Mouse (Mus musculus) forebrain, embryonic 16.5 days (tissue): Measurements from ENCODE around the gene Rufy3. TPM values are rescaled to one million over a fixed set of nuclear protein-coding genes. Genes with fewer than 3 reads are reported as not detected.

Experiments
- ATAC-seq: fragments of 200-750 bp; cut with Nextera tagmentation; 2 replicates; pipeline ENCODE4 v1.8.0; 2017; ENCODE audit warnings: mild to moderate bottlenecking, moderate library complexity
- H3K27ac ChIP-seq: fragments of 300-500 bp; sonication (generic); 2 replicates; pipeline ENCODE4 v1.5.1; 2014; ENCODE audit warnings: low read length, control low read depth
- H3K27me3 ChIP-seq: fragments of 300-500 bp; sonication (generic); replicated peaks from 2 replicates; pipeline ENCODE4 v1.6.1; 2014; ENCODE audit warnings: low read length; ENCODE audit not compliant: control insufficient read depth, insufficient read depth
- H3K36me3 ChIP-seq: fragments of 300-500 bp; sonication (generic); 2 replicates; pipeline ENCODE4 v1.6.1; 2014; ENCODE audit not compliant: control insufficient read depth, insufficient read depth
- H3K4me1 ChIP-seq: fragments of 300-500 bp; sonication (generic); replicated peaks from 2 replicates; pipeline ENCODE4 v1.6.1; 2014; ENCODE audit warnings: low read length; ENCODE audit not compliant: control insufficient read depth, insufficient read depth
- H3K4me2 ChIP-seq: fragments of 300-500 bp; sonication (generic); 2 replicates; pipeline ENCODE4 v1.6.1; 2014; ENCODE audit warnings: mild to moderate bottlenecking, low read length, control low read depth
- H3K4me3 ChIP-seq: fragments of 300-500 bp; sonication (generic); replicated peaks from 2 replicates; pipeline ENCODE4 v1.5.1; 2014; ENCODE audit warnings: mild to moderate bottlenecking, low read length, control low read depth
- H3K9ac ChIP-seq: fragments of 300-500 bp; sonication (generic); replicated peaks from 2 replicates; pipeline ENCODE4 v1.6.1; 2014; ENCODE audit warnings: low read depth, low read length, control low read depth
- H3K9me3 ChIP-seq: fragments of 300-500 bp; sonication (generic); 2 replicates; pipeline ENCODE4 v1.6.1; 2016; ENCODE audit warnings: low read length; ENCODE audit not compliant: control insufficient read depth
- WGBS: fragments of 180-500 bp; shearing (Covaris S2); extraction: QIAGEN DNeasy Blood & Tissue Kit; methylation state at CpG from one replicate; pipeline ENCODE4 v1.1.7; 2014; 5-methylcytosine and 5-hydroxymethylcytosine counted together
- polyA plus RNA-seq: library from polyadenylated mRNA; unstranded; fragments of >200 nt; fragmentation: Nextera tagmentation; extraction: Ambion mirVana; gene quantifications from 2 replicates; pipeline ENCODE4 v1.2.1, GENCODE M21; 2015

The Rufy3 gene
- polyA plus RNA-seq, 1 experiment from 2014 or later: 258 TPM

- Histone ChIP-seq H3K4me2 (no peak overlapping the region), H3K36me3 (peaks cover 46% of the 10 kb centered on the region), H3K4me3 (no peak overlapping the region), H3K9me3 (no peaks in the 10 kb centered on the region), H3K9ac (no peak overlapping the region), H3K27me3 (no peaks in the 10 kb centered on the region), H3K27ac (no peak overlapping the region), H3K4me1 (no peaks in the 10 kb centered on the region)
- WGBS: 86% methylated on average over 9 of the region's 9 CpGs
- ATAC-seq: no peak
Observed at GRCm38 (mm10) chr5:88642786-88643185, 77.9 kb downstream of the Rufy3 start.

GRCm38 (mm10) chr5:88643491-88643890, 78.7 kb downstream of the Rufy3 start:
- H3K4me2 ChIP-seq: no peak overlapping the region
- no peak overlapping the region for H3K27ac ChIP-seq
- no peak for ATAC-seq
- WGBS: 92% methylated on average over 9 of the region's 9 CpGs
- H3K9me3 ChIP-seq: no peaks in the 10 kb centered on the region
- H3K9ac ChIP-seq: no peak overlapping the region
- no peak overlapping the region for H3K4me3 ChIP-seq
- H3K36me3 ChIP-seq: peaks cover 45% of the 10 kb centered on the region
- no peaks in the 10 kb centered on the region for H3K27me3 ChIP-seq
- no peaks in the 10 kb centered on the region for H3K4me1 ChIP-seq

GRCm38 (mm10) chr5:88644901-88645300, 80.1 kb downstream of the Rufy3 start:
- no peak for ATAC-seq
- Histone ChIP-seq H3K9ac (no peak overlapping the region), H3K36me3 (peaks cover 40% of the 10 kb centered on the region), H3K4me3 (no peak overlapping the region), H3K9me3 (no peaks in the 10 kb centered on the region), H3K4me1 (no peaks in the 10 kb centered on the region), H3K4me2 (no peak overlapping the region), H3K27ac (no peak overlapping the region), H3K27me3 (no peaks in the 10 kb centered on the region)
- WGBS: 91% methylated on average over 2 of the region's 2 CpGs

GRCm38 (mm10) chr5:88645405-88645804, 80.6 kb downstream of the Rufy3 start:
- Histone ChIP-seq H3K4me2 (no peak overlapping the region), H3K27ac (no peak overlapping the region), H3K4me3 (no peak overlapping the region), H3K9me3 (no peaks in the 10 kb centered on the region), H3K9ac (no peak overlapping the region), H3K27me3 (no peaks in the 10 kb centered on the region), H3K4me1 (no peaks in the 10 kb centered on the region), H3K36me3 (peaks cover 43% of the 10 kb centered on the region)
- WGBS: 81% methylated on average over 5 of the region's 5 CpGs
- ATAC-seq: no peak

GRCm38 (mm10) chr5:88649250-88650173, 84.7 kb downstream of the Rufy3 start:
- H3K27ac ChIP-seq: no peak overlapping the region
- no peaks in the 10 kb centered on the region for H3K9me3 ChIP-seq
- H3K4me2 ChIP-seq: no peak overlapping the region
- no peaks in the 10 kb centered on the region for H3K27me3 ChIP-seq
- H3K9ac ChIP-seq: no peak overlapping the region
- no peak for ATAC-seq
- H3K4me1 ChIP-seq: no peaks in the 10 kb centered on the region
- H3K36me3 ChIP-seq: peaks cover 33% of the 10 kb centered on the region
- H3K4me3 ChIP-seq: no peak overlapping the region
- WGBS: 93% methylated on average over 17 of the region's 17 CpGs

GRCm38 (mm10) chr5:88652589-88652988, 87.7 kb downstream of the Rufy3 start:
- no peak overlapping the region for H3K4me3 ChIP-seq
- H3K9ac ChIP-seq: no peak overlapping the region
- 91% methylated on average over 5 of the region's 5 CpGs for WGBS
- H3K36me3 ChIP-seq: peaks cover 19% of the 10 kb centered on the region
- H3K4me2 ChIP-seq: no peak overlapping the region
- no peaks in the 10 kb centered on the region for H3K27me3 ChIP-seq
- no peak for ATAC-seq
- H3K27ac ChIP-seq: no peak overlapping the region
- no peaks in the 10 kb centered on the region for H3K4me1 ChIP-seq
- no peaks in the 10 kb centered on the region for H3K9me3 ChIP-seq

GRCm38 (mm10) chr5:88657868-88658267, 93.0 kb downstream of the Rufy3 start:
- Histone ChIP-seq H3K9me3 (no peaks in the 10 kb centered on the region), H3K27ac (no peak overlapping the region), H3K4me3 (no peak overlapping the region), H3K4me1 (no peaks in the 10 kb centered on the region), H3K27me3 (no peaks in the 10 kb centered on the region), H3K9ac (no peak overlapping the region), H3K4me2 (no peak overlapping the region), H3K36me3 (peaks cover 27% of the 10 kb centered on the region)
- WGBS: 100% methylated on average over 1 of the region's 1 CpGs
- ATAC-seq: no peak

GRCm38 (mm10) chr5:88663151-88663550, 98.3 kb downstream of the Rufy3 start:
- Histone ChIP-seq H3K9ac (no peak overlapping the region), H3K27ac (no peak overlapping the region), H3K27me3 (no peaks in the 10 kb centered on the region), H3K9me3 (no peaks in the 10 kb centered on the region), H3K4me2 (no peak overlapping the region), H3K4me1 (no peaks in the 10 kb centered on the region), H3K4me3 (no peak overlapping the region), H3K36me3 (peaks cover 54% of the 10 kb centered on the region)
- no peak for ATAC-seq
- 93% methylated on average over 3 of the region's 3 CpGs for WGBS

- 76% methylated on average over 5 of the region's 5 CpGs for WGBS
Observed at GRCm38 (mm10) chr5:88663875-88664274, 99.0 kb downstream of the Rufy3 start.

More at GRCm38 (mm10) chr5:88663875-88664274, 99.0 kb downstream of the Rufy3 start:
- no peak overlapping the region for H3K27ac ChIP-seq
- no peak overlapping the region for H3K4me3 ChIP-seq
- ATAC-seq: no peak
- peaks cover 52% of the 10 kb centered on the region for H3K36me3 ChIP-seq
- no peak overlapping the region for H3K9ac ChIP-seq
- H3K27me3 ChIP-seq: no peaks in the 10 kb centered on the region
- no peaks in the 10 kb centered on the region for H3K4me1 ChIP-seq
- no peak overlapping the region for H3K4me2 ChIP-seq
- no peaks in the 10 kb centered on the region for H3K9me3 ChIP-seq
